Mouse (Mus musculus) heart, embryonic 16.5 days (tissue): ENCODE data around the gene Arl14. TPM values are rescaled to one million over a fixed set of nuclear protein-coding genes. Genes with fewer than 3 reads are reported as not detected.
"Not testable (repeated sequence)": the region's sequence is repeated elsewhere in the genome, so short reads cannot be mapped to it uniquely, and the experiment has no call there.

ENCODE experiments used
- ATAC-seq: fragments of 200-750 bp; cut with Nextera tagmentation; replicated peaks from 2 replicates; pipeline ENCODE4 v1.8.0; 2017; ENCODE audit warnings: moderate number of reproducible peaks; ENCODE audit not compliant: insufficient read depth, low FRiP score; ENCODE audit errors: extremely low read depth
- H3K27ac ChIP-seq: fragments of 300-500 bp; sonication (generic); 2 replicates; pipeline ENCODE4 v1.5.1; 2014; ENCODE audit warnings: mild to moderate bottlenecking, low read length, control low read depth, moderate library complexity
- H3K27me3 ChIP-seq: fragments of 300-500 bp; sonication (generic); 2 replicates; pipeline ENCODE4 v1.6.1; 2014; ENCODE audit warnings: low read length, mixed read lengths; ENCODE audit not compliant: control insufficient read depth, insufficient read depth
- H3K36me3 ChIP-seq: fragments of 300-500 bp; sonication (generic); 2 replicates; pipeline ENCODE4 v1.6.1; 2014; ENCODE audit not compliant: control insufficient read depth, insufficient read depth
- H3K4me1 ChIP-seq: fragments of 300-500 bp; sonication (generic); 2 replicates; pipeline ENCODE4 v1.6.1; 2014; ENCODE audit warnings: low read length, mixed read lengths; ENCODE audit not compliant: control insufficient read depth, insufficient read depth
- H3K4me2 ChIP-seq: fragments of 300-500 bp; sonication (generic); 2 replicates; pipeline ENCODE4 v1.6.1; 2014; ENCODE audit warnings: low read depth, mild to moderate bottlenecking, control low read depth, low read length
- H3K4me3 ChIP-seq: fragments of 300-500 bp; sonication (generic); 2 replicates; pipeline ENCODE4 v1.5.1; 2014; ENCODE audit warnings: mild to moderate bottlenecking, control low read depth, low read length
- H3K9ac ChIP-seq: fragments of 300-500 bp; sonication (generic); 2 replicates; pipeline ENCODE4 v1.6.1; 2014; ENCODE audit warnings: low read length, control low read depth
- H3K9me3 ChIP-seq: fragments of 300-500 bp; sonication (generic); replicated peaks from 2 replicates; pipeline ENCODE4 v1.6.1; 2016; ENCODE audit warnings: low read length; ENCODE audit not compliant: control insufficient read depth
- WGBS: fragments of 180-500 bp; shearing (Covaris S2); extraction: QIAGEN DNeasy Blood & Tissue Kit; methylation state at CpG from one replicate; pipeline ENCODE4 v1.1.7; 2014; 5-methylcytosine and 5-hydroxymethylcytosine counted together
- polyA plus RNA-seq: library from polyadenylated mRNA; unstranded; fragments of >200 nt; fragmentation: Nextera tagmentation; extraction: Ambion mirVana; gene quantifications from 2 replicates; pipeline ENCODE4 v1.2.1, GENCODE M21; 2015

Gene Arl14
- polyA plus RNA-seq, 1 experiment from 2014 or later = not detected

DNA sequence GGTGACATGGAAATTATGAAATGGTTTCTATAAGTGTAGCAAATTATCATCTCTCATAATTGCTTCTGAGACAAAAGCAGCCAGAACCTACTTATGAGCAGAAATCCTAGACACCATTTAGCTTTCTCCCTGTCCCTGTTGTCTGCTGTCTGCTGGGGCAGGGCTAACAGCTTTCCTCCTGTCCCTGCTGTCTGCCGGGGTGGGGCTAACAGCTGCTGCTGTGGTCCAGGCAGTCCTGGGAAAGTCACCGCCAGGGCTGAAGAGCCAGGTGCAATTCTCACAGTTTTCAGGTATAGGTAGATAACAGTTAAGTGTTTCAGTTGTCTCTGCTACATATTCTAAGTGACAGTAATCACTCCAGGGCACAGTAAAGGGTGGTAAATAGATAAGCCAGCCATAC, 4.3 kb downstream of the Arl14 start:
- WGBS = 54% methylated on average over 2 of the region's 2 CpGs
- Histone ChIP-seq H3K4me2 (no peak overlapping the region), H3K36me3 (no peaks in the 10 kb centered on the region), H3K27me3 (no peaks in the 10 kb centered on the region), H3K4me1 (peaks cover 12% of the 10 kb centered on the region), H3K4me3 (no peak overlapping the region), H3K27ac (no peak overlapping the region), H3K9me3 (no peaks in the 10 kb centered on the region), H3K9ac (no peak overlapping the region)
- no peak for ATAC-seq

DNA sequence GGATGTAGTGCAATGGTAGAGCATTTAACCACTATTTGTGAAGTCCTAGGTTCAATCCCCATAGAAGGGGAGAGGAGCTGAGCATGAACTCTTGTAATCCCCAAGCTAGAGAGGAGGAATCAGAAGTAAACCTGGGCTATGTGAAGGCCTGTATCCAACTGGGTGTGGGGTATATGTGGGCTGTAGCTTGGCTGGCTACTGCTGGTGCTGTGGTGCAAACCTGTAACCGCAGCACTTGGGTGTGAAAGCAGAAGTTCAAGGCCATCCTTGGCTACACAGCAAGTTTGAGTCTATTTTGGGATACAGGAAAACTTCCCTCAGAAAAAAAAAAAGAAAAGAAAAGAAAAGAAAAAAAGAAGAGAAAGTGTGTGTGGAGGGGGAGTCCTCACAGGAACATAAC, 5.8 kb downstream of the Arl14 start:
- no peak for ATAC-seq
- Histone ChIP-seq H3K9ac (no peak overlapping the region), H3K4me1 (peaks cover 12% of the 10 kb centered on the region), H3K9me3 (no peaks in the 10 kb centered on the region), H3K27me3 (no peaks in the 10 kb centered on the region), H3K4me2 (no peak overlapping the region), H3K4me3 (no peak overlapping the region), H3K36me3 (no peaks in the 10 kb centered on the region), H3K27ac (no peak overlapping the region)
- 81% methylated on average over 1 of the region's 1 CpGs for WGBS

DNA sequence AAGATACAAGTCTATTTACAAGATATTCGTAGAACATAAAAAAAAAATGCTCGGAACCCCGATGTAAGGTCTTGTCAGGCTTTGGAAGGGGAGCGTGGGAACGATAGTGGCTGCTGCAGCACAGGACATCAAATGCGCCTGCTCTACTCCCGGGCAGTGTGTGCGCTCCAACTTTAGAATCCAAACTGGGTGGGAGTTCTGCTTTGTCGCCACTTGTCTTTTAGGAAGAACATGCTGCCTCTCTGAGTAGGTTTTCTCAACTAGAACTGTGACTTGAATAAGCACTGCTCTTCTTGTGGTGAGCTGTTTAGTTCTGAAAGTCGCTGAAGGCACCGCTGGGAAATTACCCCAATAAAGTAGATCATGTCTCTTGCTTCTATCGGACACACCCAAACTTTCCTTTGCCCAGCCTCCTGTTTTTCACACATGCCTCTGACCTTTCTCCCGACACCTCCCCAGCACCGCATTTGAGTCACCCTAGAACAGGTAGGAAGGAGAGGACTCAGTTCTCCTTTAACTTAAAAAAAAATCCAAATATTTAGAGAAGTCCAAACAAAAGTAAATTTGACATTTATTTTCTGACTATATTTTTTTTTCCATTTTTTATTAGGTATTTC, 9.4 kb downstream of the Arl14 start:
- Histone ChIP-seq H3K9ac (no peak overlapping the region), H3K9me3 (no peaks in the 10 kb centered on the region), H3K4me2 (no peak overlapping the region), H3K27me3 (no peaks in the 10 kb centered on the region), H3K4me3 (no peak overlapping the region), H3K27ac (no peak overlapping the region), H3K4me1 (no peaks in the 10 kb centered on the region), H3K36me3 (no peaks in the 10 kb centered on the region)
- no peak for ATAC-seq
- 90% methylated on average over 14 of the region's 14 CpGs for WGBS

DNA sequence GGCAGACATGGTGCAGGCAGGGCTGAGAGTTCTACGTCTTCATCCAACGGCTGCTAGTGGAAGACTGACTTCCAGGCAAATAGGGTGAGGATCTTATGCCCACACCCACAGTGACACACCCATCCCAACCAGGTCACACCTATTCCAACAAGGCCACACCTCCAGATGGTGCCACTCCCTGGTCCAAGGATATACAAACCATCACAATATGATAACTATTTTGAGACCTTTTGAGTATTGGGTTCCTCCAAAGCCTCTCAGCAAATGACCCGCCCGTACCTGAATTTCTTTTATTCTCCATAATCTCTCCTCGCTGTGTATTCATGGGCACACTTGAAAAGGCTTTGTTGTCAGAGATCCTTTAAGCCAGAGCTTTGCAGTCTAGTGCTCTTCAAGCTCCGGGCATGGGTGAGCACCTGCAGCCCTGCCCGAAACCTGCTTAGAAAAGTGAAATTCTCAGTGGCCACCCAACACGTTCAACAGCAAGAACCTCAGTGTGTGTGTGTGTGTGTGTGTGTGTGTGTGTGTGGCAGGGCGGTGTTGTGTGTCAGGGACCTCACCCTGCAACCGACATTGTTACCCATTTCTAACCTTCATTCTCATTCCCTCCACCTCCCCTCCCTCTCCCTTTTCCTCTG, 11.5 kb downstream of the Arl14 start:
- H3K4me2 ChIP-seq, H3K9me3 ChIP-seq, ATAC-seq, H3K4me3 ChIP-seq, H3K27me3 ChIP-seq, H3K36me3 ChIP-seq, H3K4me1 ChIP-seq, H3K27ac ChIP-seq, H3K9ac ChIP-seq: not testable (repeated sequence)
- 81% methylated on average over 10 of the region's 10 CpGs for WGBS

DNA sequence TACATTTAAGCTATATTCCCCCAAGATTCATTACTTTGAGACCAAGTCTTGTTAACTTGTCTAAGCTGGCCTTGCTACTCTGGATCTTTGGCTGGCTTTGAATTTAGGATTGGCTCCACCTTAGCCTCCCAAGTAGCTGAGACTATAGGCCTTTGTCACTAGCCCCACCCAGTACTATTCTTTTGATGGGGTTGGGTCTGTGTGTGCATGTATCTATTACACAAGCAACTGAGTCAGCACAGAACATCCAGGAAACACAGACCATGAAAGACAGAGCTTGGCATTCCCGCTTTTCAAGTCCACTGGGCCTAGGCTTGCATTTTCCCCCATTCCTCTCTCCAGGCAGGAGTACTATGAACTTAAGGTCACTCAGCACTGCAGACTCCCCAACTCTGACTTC, 12.3 kb downstream of the Arl14 start:
- WGBS = 97% methylated on average over 1 of the region's 1 CpGs

DNA sequence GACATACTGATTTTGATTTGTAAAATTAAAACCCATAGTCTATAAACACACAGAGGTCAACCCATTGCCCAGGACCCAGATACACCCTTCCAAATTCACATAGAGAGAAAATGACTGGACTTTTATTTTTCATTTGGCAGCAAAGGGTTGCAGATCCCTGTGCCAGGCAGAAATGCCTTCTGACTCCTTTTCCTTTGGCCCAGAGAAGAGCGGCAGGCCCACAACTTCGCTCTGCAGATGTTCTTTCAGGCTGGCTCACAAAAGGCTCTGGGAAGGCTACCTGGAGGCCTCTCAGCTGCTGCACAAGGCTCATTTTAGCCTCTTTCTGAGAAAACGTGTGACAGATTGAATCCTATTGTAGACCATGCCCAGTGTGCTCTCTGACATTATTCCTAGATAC, 13.6 kb downstream of the Arl14 start:
- no peak for ATAC-seq
- Histone ChIP-seq H3K9ac (no peak overlapping the region), H3K27me3 (no peaks in the 10 kb centered on the region), H3K4me3 (no peak overlapping the region), H3K4me2 (no peak overlapping the region), H3K36me3 (no peaks in the 10 kb centered on the region), H3K4me1 (no peaks in the 10 kb centered on the region), H3K27ac (no peak overlapping the region), H3K9me3 (no peaks in the 10 kb centered on the region)
- WGBS = 74% methylated on average over 3 of the region's 3 CpGs

More for the DNA sequence above, 12.3 kb downstream of the Arl14 start:
- Histone ChIP-seq H3K27me3 (no peaks in the 10 kb centered on the region), H3K4me2 (no peak overlapping the region), H3K27ac (no peak overlapping the region), H3K36me3 (no peaks in the 10 kb centered on the region), H3K9ac (no peak overlapping the region), H3K9me3 (no peaks in the 10 kb centered on the region), H3K4me1 (no peaks in the 10 kb centered on the region), H3K4me3 (no peak overlapping the region)
- ATAC-seq = no peak

DNA sequence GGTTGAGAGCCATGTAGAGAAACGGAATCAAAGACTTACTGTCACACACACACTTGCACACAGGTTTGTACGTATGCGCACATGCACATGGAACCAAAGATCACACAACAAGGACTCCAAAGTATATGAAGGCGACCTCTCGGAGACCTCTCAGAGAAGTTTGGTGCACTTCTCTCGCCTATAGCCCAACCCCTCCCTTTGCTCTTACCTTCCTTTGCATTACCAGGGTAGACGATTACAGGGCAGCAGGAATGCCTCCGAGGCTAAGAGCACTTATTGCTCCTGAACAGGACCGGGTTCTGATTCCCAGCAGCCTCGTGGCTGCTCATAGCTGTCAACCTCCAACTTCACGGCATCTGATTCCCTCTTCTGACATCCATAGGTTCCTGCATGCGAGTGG, 14.3 kb downstream of the Arl14 start:
- no peak for ATAC-seq
- Histone ChIP-seq H3K9ac (no peak overlapping the region), H3K9me3 (no peaks in the 10 kb centered on the region), H3K27me3 (no peaks in the 10 kb centered on the region), H3K27ac (no peak overlapping the region), H3K4me3 (no peak overlapping the region), H3K4me1 (no peaks in the 10 kb centered on the region), H3K36me3 (no peaks in the 10 kb centered on the region), H3K4me2 (no peak overlapping the region)
- 79% methylated on average over 12 of the region's 12 CpGs for WGBS

DNA sequence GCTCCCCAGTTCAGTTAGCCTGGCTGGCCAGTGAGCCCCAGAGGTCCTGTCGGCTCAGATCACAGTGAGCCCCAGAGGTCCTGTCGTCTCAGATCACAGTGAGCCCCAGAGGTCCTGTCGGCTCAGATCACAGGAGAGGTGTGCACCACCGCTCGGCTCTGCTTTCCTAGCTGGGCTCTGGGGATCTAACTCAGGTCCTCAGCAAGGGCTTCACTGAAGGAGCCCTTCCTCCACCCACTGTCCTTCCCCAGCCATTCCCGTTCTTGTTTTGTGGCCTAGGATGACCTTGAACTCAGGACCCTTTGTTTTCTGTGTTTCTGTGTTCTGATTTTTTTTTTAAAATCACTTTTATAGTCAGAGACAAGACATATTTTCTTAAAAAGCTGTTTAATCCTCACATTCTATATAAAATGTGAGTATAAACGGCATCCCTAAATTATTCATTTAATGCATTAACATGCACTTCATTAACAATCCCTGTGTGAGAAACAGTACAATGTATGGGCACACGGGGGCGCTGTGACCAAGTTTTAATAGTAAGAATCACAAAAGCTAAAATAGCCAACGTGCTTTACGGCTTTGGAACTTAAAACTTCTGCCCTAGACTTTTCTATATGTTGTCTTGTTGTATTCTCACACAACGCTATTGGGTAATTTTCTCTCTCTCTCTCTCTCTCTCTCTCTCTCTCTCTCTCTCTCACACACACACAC, 16.1 kb downstream of the Arl14 start:
- Histone ChIP-seq H3K9me3 (no peaks in the 10 kb centered on the region), H3K4me2 (no peak overlapping the region), H3K4me1 (no peaks in the 10 kb centered on the region), H3K9ac (no peak overlapping the region), H3K27ac (no peak overlapping the region), H3K36me3 (no peaks in the 10 kb centered on the region), H3K27me3 (no peaks in the 10 kb centered on the region), H3K4me3 (no peak overlapping the region)
- WGBS = 42% methylated on average over 12 of the region's 12 CpGs
- no peak for ATAC-seq

DNA sequence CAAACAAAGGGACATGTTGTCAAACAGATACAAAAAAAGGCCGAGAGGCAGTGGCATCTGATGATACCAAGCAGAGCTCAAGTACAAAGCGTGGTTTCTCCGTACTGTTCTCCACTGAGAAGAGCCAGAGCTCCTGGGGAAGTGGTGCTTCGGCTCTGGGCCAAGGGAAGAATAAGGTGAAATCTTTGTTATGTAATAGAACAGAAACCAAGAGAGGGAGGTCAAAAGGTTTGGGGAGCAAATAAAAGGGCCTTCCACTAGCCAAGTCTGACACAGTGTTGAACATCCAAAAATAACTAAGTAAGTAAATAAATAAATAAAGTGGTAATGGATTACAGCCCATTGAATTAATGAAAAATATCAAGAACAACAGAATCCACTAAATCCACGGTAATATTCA, 17.0 kb downstream of the Arl14 start:
- Histone ChIP-seq H3K27ac (no peak overlapping the region), H3K4me2 (no peak overlapping the region), H3K36me3 (no peaks in the 10 kb centered on the region), H3K4me1 (no peaks in the 10 kb centered on the region), H3K9ac (no peak overlapping the region), H3K4me3 (no peak overlapping the region), H3K9me3 (no peaks in the 10 kb centered on the region), H3K27me3 (no peaks in the 10 kb centered on the region)
- 68% methylated on average over 5 of the region's 5 CpGs for WGBS
- ATAC-seq = no peak
